Mouse (Mus musculus) hindbrain, embryonic 12.5 days (tissue): ENCODE data around the gene Itgb2. TPM values are rescaled to one million over a fixed set of nuclear protein-coding genes. Genes with fewer than 3 reads are reported as not detected.

Experiments used
- ATAC-seq: fragments of 200-750 bp; cut with Nextera tagmentation; 2 replicates; pipeline ENCODE4 v1.8.0; 2017; ENCODE audit warnings: moderate TSS enrichment; ENCODE audit not compliant: low FRiP score
- H3K27ac ChIP-seq: fragments of 300-500 bp; sonication (generic); 2 replicates; pipeline ENCODE4 v1.5.1; 2016; ENCODE audit warnings: mild to moderate bottlenecking
- H3K27me3 ChIP-seq: fragments of 300-500 bp; sonication (generic); 2 replicates; pipeline ENCODE4 v1.6.1; 2016; ENCODE audit warnings: mild to moderate bottlenecking
- H3K36me3 ChIP-seq: fragments of 300-500 bp; sonication (generic); 2 replicates; pipeline ENCODE4 v1.6.1; 2016; ENCODE audit warnings: mild to moderate bottlenecking
- H3K4me1 ChIP-seq: fragments of 300-500 bp; sonication (generic); 2 replicates; pipeline ENCODE4 v1.6.1; 2016
- H3K4me2 ChIP-seq: fragments of 300-500 bp; sonication (generic); replicated peaks from 2 replicates; pipeline ENCODE4 v1.6.1; 2016; ENCODE audit warnings: mild to moderate bottlenecking
- H3K4me3 ChIP-seq: fragments of 300-500 bp; sonication (generic); 2 replicates; pipeline ENCODE4 v1.5.1; 2016; ENCODE audit warnings: mild to moderate bottlenecking
- H3K9ac ChIP-seq: fragments of 300-500 bp; sonication (generic); 2 replicates; pipeline ENCODE4 v1.6.1; 2016; ENCODE audit warnings: mild to moderate bottlenecking, moderate library complexity
- H3K9me3 ChIP-seq: fragments of 300-500 bp; sonication (generic); replicated peaks from 2 replicates; pipeline ENCODE4 v1.6.1; 2016; ENCODE audit warnings: mild to moderate bottlenecking
- WGBS: fragments of 180-500 bp; shearing (Covaris S2); methylation state at CpG from one replicate; pipeline ENCODE4 v1.1.7; 2016; 5-methylcytosine and 5-hydroxymethylcytosine counted together
- polyA plus RNA-seq: library from polyadenylated mRNA; unstranded; fragments of >200 nt; fragmentation: Nextera tagmentation; extraction: Ambion mirVana; gene quantifications from 2 replicates; pipeline ENCODE4 v1.2.1, GENCODE M21; 2016

The Itgb2 gene
- polyA plus RNA-seq, 1 experiment from 2014 or later, result 0.70 TPM

- H3K27me3 ChIP-seq, result no peaks in the 10 kb centered on the region
- no peak overlapping the region for H3K4me3 ChIP-seq
- no peak for ATAC-seq
- no peak overlapping the region for H3K27ac ChIP-seq
- H3K36me3 ChIP-seq, result no peaks in the 10 kb centered on the region
- peaks cover 10% of the 10 kb centered on the region for H3K4me1 ChIP-seq
- H3K4me2 ChIP-seq, result no peak overlapping the region
- no peaks in the 10 kb centered on the region for H3K9me3 ChIP-seq
- 93% methylated on average over 5 of the region's 5 CpGs for WGBS
- H3K9ac ChIP-seq, result no peak overlapping the region
Observed at GRCm38 (mm10) chr10:77520497-77520896, 9.6 kb upstream of the Itgb2 start.

- H3K4me1 ChIP-seq, result peaks cover 2% of the 10 kb centered on the region; the same call in 1 of the 2 replicates
- peak overlapping the region; percentile 21 for H3K4me3 ChIP-seq
- H3K4me2 ChIP-seq, result peak overlapping the region; percentile 52
- 16% methylated on average over 18 of the region's 18 CpGs for WGBS
- H3K9me3 ChIP-seq, result no peaks in the 10 kb centered on the region
- no peak overlapping the region for H3K27ac ChIP-seq
- ATAC-seq, result no peak
- H3K9ac ChIP-seq, result peak overlapping the region; percentile 47; the same call in 1 of the 2 replicates
- no peaks in the 10 kb centered on the region for H3K27me3 ChIP-seq
- H3K36me3 ChIP-seq, result no peaks in the 10 kb centered on the region
Observed at GRCm38 (mm10) chr10:77522021-77522731, 7.9 kb upstream of the Itgb2 start.

- no peaks in the 10 kb centered on the region for H3K36me3 ChIP-seq
- H3K4me3 ChIP-seq, result peak overlapping the region; percentile 21; the same call in 1 of the 2 replicates
- peak overlapping the region; percentile 52 for H3K4me2 ChIP-seq
- H3K9ac ChIP-seq, result peak overlapping the region; percentile 47; the same call in 1 of the 2 replicates
- H3K27ac ChIP-seq, result no peak overlapping the region
- H3K9me3 ChIP-seq, result no peaks in the 10 kb centered on the region
- H3K27me3 ChIP-seq, result no peaks in the 10 kb centered on the region
- 56% methylated on average over 12 of the region's 12 CpGs for whole genome bisulfite sequencing
- ATAC-seq, result no peak
- H3K4me1 ChIP-seq, result peaks cover 2% of the 10 kb centered on the region; the same call in 1 of the 2 replicates
Observed at GRCm38 (mm10) chr10:77522746-77523145, 7.3 kb upstream of the Itgb2 start.

GRCm38 (mm10) chr10:77523321-77523720 lies 6.7 kb upstream of the Itgb2 start:
- 76% methylated on average over 7 of the region's 7 CpGs for WGBS
- no peak overlapping the region for H3K9ac ChIP-seq
- peaks cover 2% of the 10 kb centered on the region; the same call in 1 of the 2 replicates for H3K4me1 ChIP-seq
- no peaks in the 10 kb centered on the region for H3K36me3 ChIP-seq
- no peaks in the 10 kb centered on the region for H3K27me3 ChIP-seq
- ATAC-seq, result no peak
- no peak overlapping the region for H3K27ac ChIP-seq
- no peak overlapping the region for H3K4me2 ChIP-seq
- no peak overlapping the region for H3K4me3 ChIP-seq
- H3K9me3 ChIP-seq, result no peaks in the 10 kb centered on the region

- Histone ChIP-seq H3K27me3 (no peaks in the 10 kb centered on the region), H3K36me3 (no peaks in the 10 kb centered on the region), H3K4me2 (no peak overlapping the region), H3K4me1 (peaks cover 2% of the 10 kb centered on the region; the same call in 1 of the 2 replicates), H3K9ac (no peak overlapping the region), H3K9me3 (no peaks in the 10 kb centered on the region), H3K27ac (no peak overlapping the region), H3K4me3 (no peak overlapping the region)
- WGBS, result 78% methylated on average over 2 of the region's 2 CpGs
- no peak for ATAC-seq
Observed at GRCm38 (mm10) chr10:77526488-77526887, 3.6 kb upstream of the Itgb2 start.

- Histone ChIP-seq H3K4me2 (no peak overlapping the region), H3K4me3 (no peak overlapping the region), H3K9ac (no peak overlapping the region), H3K9me3 (no peaks in the 10 kb centered on the region), H3K36me3 (no peaks in the 10 kb centered on the region), H3K27me3 (no peaks in the 10 kb centered on the region), H3K4me1 (no peaks in the 10 kb centered on the region), H3K27ac (no peak overlapping the region)
- no peak for ATAC-seq
- 89% methylated on average over 6 of the region's 6 CpGs for WGBS
Observed at GRCm38 (mm10) chr10:77528634-77529033, 1.4 kb upstream of the Itgb2 start.

- H3K9ac ChIP-seq, result no peak overlapping the region
- H3K27me3 ChIP-seq, result no peaks in the 10 kb centered on the region
- H3K27ac ChIP-seq, result no peak overlapping the region
- ATAC-seq, result no peak
- H3K4me2 ChIP-seq, result no peak overlapping the region
- 72% methylated on average over 6 of the region's 6 CpGs for WGBS
- H3K4me1 ChIP-seq, result no peaks in the 10 kb centered on the region
- no peaks in the 10 kb centered on the region for H3K36me3 ChIP-seq
- H3K4me3 ChIP-seq, result no peak overlapping the region
- no peaks in the 10 kb centered on the region for H3K9me3 ChIP-seq
Observed at GRCm38 (mm10) chr10:77531026-77532019, 1.3 kb downstream of the Itgb2 start.

- no peak for ATAC-seq
- no peak overlapping the region for H3K9ac ChIP-seq
- no peaks in the 10 kb centered on the region for H3K4me1 ChIP-seq
- no peak overlapping the region for H3K27ac ChIP-seq
- H3K9me3 ChIP-seq, result no peaks in the 10 kb centered on the region
- no peaks in the 10 kb centered on the region for H3K27me3 ChIP-seq
- 74% methylated on average over 1 of the region's 1 CpGs for WGBS
- H3K4me2 ChIP-seq, result no peak overlapping the region
- no peak overlapping the region for H3K4me3 ChIP-seq
- H3K36me3 ChIP-seq, result no peaks in the 10 kb centered on the region
Observed at GRCm38 (mm10) chr10:77532020-77532413, 2.0 kb downstream of the Itgb2 start.

GRCm38 (mm10) chr10:77536727-77537126 lies 6.7 kb downstream of the Itgb2 start:
- no peak overlapping the region for H3K9ac ChIP-seq
- no peak overlapping the region for H3K27ac ChIP-seq
- no peak overlapping the region for H3K4me3 ChIP-seq
- no peak overlapping the region for H3K4me2 ChIP-seq
- WGBS, result 73% methylated on average over 8 of the region's 8 CpGs
- H3K36me3 ChIP-seq, result no peaks in the 10 kb centered on the region
- H3K27me3 ChIP-seq, result no peaks in the 10 kb centered on the region
- H3K9me3 ChIP-seq, result no peaks in the 10 kb centered on the region
- no peak for ATAC-seq
- H3K4me1 ChIP-seq, result no peaks in the 10 kb centered on the region

GRCm38 (mm10) chr10:77537215-77538209 lies 7.5 kb downstream of the Itgb2 start:
- Histone ChIP-seq H3K36me3 (no peaks in the 10 kb centered on the region), H3K9me3 (no peaks in the 10 kb centered on the region), H3K27me3 (no peaks in the 10 kb centered on the region), H3K9ac (no peak overlapping the region), H3K4me3 (no peak overlapping the region), H3K4me2 (no peak overlapping the region), H3K4me1 (no peaks in the 10 kb centered on the region), H3K27ac (no peak overlapping the region)
- no peak for ATAC-seq
- WGBS, result 82% methylated on average over 11 of the region's 11 CpGs

- ATAC-seq, result no peak
- no peak overlapping the region for H3K27ac ChIP-seq
Observed at GRCm38 (mm10) chr10:77539320-77539945, 9.4 kb downstream of the Itgb2 start.

More at GRCm38 (mm10) chr10:77539320-77539945, 9.4 kb downstream of the Itgb2 start:
- no peaks in the 10 kb centered on the region for H3K27me3 ChIP-seq
- H3K9me3 ChIP-seq, result no peaks in the 10 kb centered on the region
- 78% methylated on average over 7 of the region's 7 CpGs for WGBS
- H3K4me2 ChIP-seq, result no peak overlapping the region
- no peaks in the 10 kb centered on the region for H3K4me1 ChIP-seq
- no peak overlapping the region for H3K4me3 ChIP-seq
- H3K9ac ChIP-seq, result no peak overlapping the region
- no peaks in the 10 kb centered on the region for H3K36me3 ChIP-seq
